Mouse (Mus musculus): ENCODE data around the gene Vangl2. TPM values are rescaled to one million over a fixed set of nuclear protein-coding genes. Genes with fewer than 3 reads are reported as not detected.

Vangl2 gene
- total and polyA plus RNA-seq, 3 experiments: 0.39 to 3.0 TPM; not detected in 1

GRCm38 (mm10) chr1:172070227-172070626 is 42.0 kb upstream of the Vangl2 start:
- no peak overlapping the region for H3K27ac ChIP-seq (ENCODE audit: control insufficient read depth, low read depth, low read length)
- no peak for DNase-seq (ENCODE audit: low read depth, low spot score)
- no peaks in the 10 kb centered on the region for H3K27me3 ChIP-seq (ENCODE audit: control insufficient read depth in 1 of 2, insufficient read depth in 2 of 2, low read length in 2 of 2)
- H3K4me1 ChIP-seq (ENCODE audit: control insufficient read depth in 1 of 2, insufficient read depth in 2 of 2, low read length in 2 of 2): no peaks in the 10 kb centered on the region
- H3K9me3 ChIP-seq (replicated peaks; ENCODE audit: insufficient read depth, low read length): no peaks in the 10 kb centered on the region
- no peaks in the 10 kb centered on the region for H3K79me2 ChIP-seq (ENCODE audit: control insufficient read depth, insufficient read depth, low read length, poor library complexity)
- no peak overlapping the region for H3K4me3 ChIP-seq (ENCODE audit: control insufficient read depth in 1 of 2, insufficient read depth in 1 of 2, low read depth in 2 of 2, low read length in 2 of 2)
- H3K36me3 ChIP-seq (ENCODE audit: control insufficient read depth in 1 of 2, insufficient read depth in 2 of 2, low read length in 2 of 2): peaks cover 0 to 7% of the 10 kb centered on the region in 2 experiments; a peak in 2 of 4 replicates
- TF ChIP-seq CHD1 (IDR thresholded peaks at IDR 0.05; ENCODE audit: low read depth, low read length) (no peak), RAD21 (IDR thresholded peaks at IDR 0.05; ENCODE audit: low read depth, low read length) (no peak), ZKSCAN1 (IDR thresholded peaks at IDR 0.05; ENCODE audit: low read depth, low read length) (no peak), MAZ (IDR thresholded peaks at IDR 0.05; ENCODE audit: low read depth, low read length) (no peak), E2F4 (IDR thresholded peaks at IDR 0.05; ENCODE audit: borderline replicate concordance, low read depth, low read length) (no peak), HCFC1 (IDR thresholded peaks at IDR 0.05; ENCODE audit: low read depth, low read length) (no peak), USF1 (IDR thresholded peaks at IDR 0.05; ENCODE audit: low read depth, low read length) (no peak), POLR2AphosphoS5 (IDR thresholded peaks at IDR 0.05; ENCODE audit: borderline replicate concordance, low read depth, low read length) (no peak), MYC (IDR thresholded peaks at IDR 0.05; ENCODE audit: low read depth, low read length) (no peak), GABPA (IDR thresholded peaks at IDR 0.05; ENCODE audit: low read depth, low read length) (no peak), NRF1 (IDR thresholded peaks at IDR 0.05; ENCODE audit: insufficient read depth, low read depth, low read length, poor library complexity, severe bottlenecking) (no peak)
- no peak overlapping the region for H3K9ac ChIP-seq (ENCODE audit: control insufficient read depth, low read depth, low read length, poor library complexity, severe bottlenecking)

GRCm38 (mm10) chr1:172064613-172065141 is 36.4 kb upstream of the Vangl2 start:
- DNase-seq (ENCODE audit: low read depth, low spot score): no peak
- no peak overlapping the region for H3K4me3 ChIP-seq (ENCODE audit: control insufficient read depth in 1 of 2, insufficient read depth in 1 of 2, low read depth in 2 of 2, low read length in 2 of 2)
- H3K9ac ChIP-seq (ENCODE audit: control insufficient read depth, low read depth, low read length, poor library complexity, severe bottlenecking): no peak overlapping the region
- H3K4me1 ChIP-seq (ENCODE audit: control insufficient read depth in 1 of 2, insufficient read depth in 2 of 2, low read length in 2 of 2): no peaks in the 10 kb centered on the region
- no peak overlapping the region for H3K27ac ChIP-seq (ENCODE audit: control insufficient read depth, low read depth, low read length)
- H3K9me3 ChIP-seq (replicated peaks; ENCODE audit: insufficient read depth, low read length): no peaks in the 10 kb centered on the region
- no peaks in the 10 kb centered on the region for H3K79me2 ChIP-seq (ENCODE audit: control insufficient read depth, insufficient read depth, low read length, poor library complexity)
- no peaks in the 10 kb centered on the region for H3K27me3 ChIP-seq (ENCODE audit: control insufficient read depth in 1 of 2, insufficient read depth in 2 of 2, low read length in 2 of 2)
- TF ChIP-seq POLR2AphosphoS2 (IDR thresholded peaks at IDR 0.05; ENCODE audit: low read length): no peak
- no peak for TF ChIP-seq TCF12 (IDR thresholded peaks at IDR 0.05; ENCODE audit: low read depth, low read length)
- TF ChIP-seq KAT2A (conservative IDR thresholded peaks at IDR 0.05; ENCODE audit: low read depth, low read length): no peak
- TF ChIP-seq NRF1 (IDR thresholded peaks at IDR 0.05; ENCODE audit: insufficient read depth, low read depth, low read length, poor library complexity, severe bottlenecking): no peak
- TF ChIP-seq ZNF384 (IDR thresholded peaks at IDR 0.05; ENCODE audit: low read depth, low read length): no peak
- TF ChIP-seq POLR2AphosphoS5 (IDR thresholded peaks at IDR 0.05; ENCODE audit: borderline replicate concordance, low read depth, low read length): no peak
- TF ChIP-seq RAD21 (IDR thresholded peaks at IDR 0.05; ENCODE audit: low read depth, low read length): no peak
- TF ChIP-seq EP300 (IDR thresholded peaks at IDR 0.05; ENCODE audit: low read depth in 1 of 2, low read length in 2 of 2): no peak
- TF ChIP-seq ETS1 (IDR thresholded peaks at IDR 0.05; ENCODE audit: low read depth, low read length): no peak
- no peak for TF ChIP-seq MAZ (IDR thresholded peaks at IDR 0.05; ENCODE audit: low read depth, low read length)
- TF ChIP-seq ZKSCAN1 (IDR thresholded peaks at IDR 0.05; ENCODE audit: low read depth, low read length): no peak
- peaks cover 0 to 2% of the 10 kb centered on the region in 2 experiments; a peak in 3 of 4 replicates for H3K36me3 ChIP-seq (ENCODE audit: control insufficient read depth in 1 of 2, insufficient read depth in 2 of 2, low read length in 2 of 2)
